Mouse (Mus musculus) lung, postnatal 10 days (tissue): ENCODE measurements at regions not wholly inside any gene's neighbourhood (a gene's known extent, or its start where the extent isn't known, plus 50 kb on each side); places are given as distances from the start of the nearest gene placed in this dataset.
A peak's percentile ranks its signal among the peaks of the same experiment; 100 is the strongest.

Experiments
- DNase-seq: peaks from one replicate; pipeline ENCODE4 v3.0.0; 2021

GRCm38 (mm10) chr13:82371579-82371978 lies 588.7 kb downstream of the Cetn3 start:
- DNase-seq = no peak

- no peak for DNase-seq
These were observed 589.7 kb downstream of the Cetn3 start for GRCm38 (mm10) chr13:82372612-82373011.

DNA sequence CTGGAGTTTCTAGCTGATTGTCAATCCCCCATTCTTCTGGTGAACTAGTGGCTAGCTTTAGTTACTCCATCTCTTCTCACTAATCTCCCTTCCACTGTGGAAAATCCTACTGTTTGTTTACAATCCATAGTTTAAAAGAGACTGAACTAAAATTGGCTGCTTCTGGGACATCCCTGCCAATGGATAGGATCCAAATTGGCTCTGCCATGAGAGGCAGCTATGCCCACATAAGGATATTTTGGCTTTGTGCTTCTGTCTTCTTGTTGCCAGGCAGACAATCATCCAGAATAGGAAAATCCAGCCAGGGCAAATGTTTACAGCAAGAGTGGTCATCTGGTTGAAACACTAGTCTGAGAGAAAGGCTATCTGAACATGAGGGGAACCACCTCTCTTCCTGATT lies 610.0 kb downstream of the Cetn3 start:
- peak; percentile 34 for DNase-seq

DNA sequence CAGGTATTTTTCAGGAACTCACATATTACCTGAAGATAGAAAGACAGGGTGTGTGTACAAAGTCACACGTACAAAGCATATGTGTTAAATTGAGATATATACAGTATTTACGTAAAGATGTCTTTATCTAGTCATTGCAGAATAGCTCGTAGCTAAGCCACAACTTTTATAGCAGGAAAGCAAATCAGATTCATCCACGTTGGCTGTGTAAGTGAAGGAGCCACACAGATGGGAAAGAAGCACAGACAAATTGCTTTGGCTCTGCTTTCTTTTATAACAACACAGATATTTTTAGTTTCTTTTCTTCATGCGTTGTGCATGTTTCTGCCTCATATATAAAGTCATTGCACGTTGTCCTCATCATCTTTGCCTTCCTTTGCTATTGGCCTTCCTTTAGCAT lies 610.6 kb downstream of the Cetn3 start:
- DNase-seq = no peak

- no peak for DNase-seq
These were observed 630.8 kb downstream of the Cetn3 start for GRCm38 (mm10) chr13:82413677-82414076.

- DNase-seq = no peak
These were observed 638.1 kb downstream of the Cetn3 start for GRCm38 (mm10) chr13:82420966-82421365.

DNA sequence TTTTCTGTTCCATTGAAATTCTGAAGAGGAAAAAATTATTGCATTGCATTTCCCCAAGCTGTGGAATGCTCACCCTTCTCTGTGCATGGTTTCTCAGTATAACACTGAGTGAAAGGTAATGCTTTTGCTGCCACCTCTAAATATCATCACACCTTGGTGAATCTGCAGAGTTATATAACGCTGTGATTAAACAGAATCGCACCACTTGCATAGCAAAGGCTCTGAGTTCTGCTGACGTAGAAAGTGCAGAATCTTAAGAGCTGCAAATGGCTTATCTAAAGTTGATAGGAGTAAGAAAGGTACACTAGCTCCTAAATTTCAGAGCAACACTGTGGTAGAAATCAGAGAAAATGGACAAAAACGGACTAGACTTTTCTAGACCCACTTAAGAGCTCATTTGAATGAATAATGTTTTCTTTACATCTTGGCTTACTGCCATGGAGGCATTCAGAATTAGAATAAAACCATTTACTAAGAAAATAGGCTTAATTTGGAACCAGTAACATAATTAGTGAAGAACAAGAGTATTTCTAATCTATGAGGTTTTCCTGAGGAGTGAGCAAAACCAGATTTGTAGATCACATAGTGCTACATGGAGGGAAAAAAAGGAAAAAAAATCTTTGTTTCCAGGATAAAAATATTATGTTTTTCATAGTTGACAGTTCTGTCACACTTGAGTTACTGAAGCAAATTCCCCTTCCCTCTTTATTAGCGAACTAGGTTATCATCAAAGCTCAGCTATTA lies 641.2 kb downstream of the Cetn3 start:
- DNase-seq = no peak

DNA sequence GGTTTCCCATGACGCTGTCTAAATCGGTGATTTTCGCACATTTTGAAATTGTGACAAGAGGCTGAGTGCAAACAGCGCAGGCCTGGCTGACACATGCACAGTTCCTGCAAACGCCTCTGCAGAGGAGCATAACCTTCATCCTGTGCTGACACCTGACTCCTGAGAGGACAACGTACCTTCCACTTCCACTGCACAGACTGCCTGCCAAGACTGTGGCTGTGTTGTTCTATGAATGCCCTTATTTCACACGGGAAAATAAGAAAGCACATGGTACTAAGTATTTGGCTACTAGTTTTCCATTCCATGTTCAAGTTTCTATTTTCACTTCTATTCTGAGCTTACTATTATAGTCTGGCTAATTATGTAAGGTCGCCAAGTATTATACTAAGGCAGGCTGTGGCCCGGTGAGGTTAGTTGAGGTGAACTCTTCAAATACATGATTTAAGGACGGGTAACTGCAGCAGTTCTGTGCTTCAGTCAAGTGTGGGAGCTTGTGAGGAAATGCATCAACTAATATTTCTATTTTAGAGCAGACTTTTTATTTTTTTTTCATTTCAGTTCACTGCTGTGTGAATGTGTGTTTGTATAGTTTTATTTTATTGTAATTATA lies 642.0 kb downstream of the Cetn3 start:
- DNase-seq = no peak

GRCm38 (mm10) chr13:82432411-82432810 lies 649.5 kb downstream of the Cetn3 start:
- no peak for DNase-seq

DNA sequence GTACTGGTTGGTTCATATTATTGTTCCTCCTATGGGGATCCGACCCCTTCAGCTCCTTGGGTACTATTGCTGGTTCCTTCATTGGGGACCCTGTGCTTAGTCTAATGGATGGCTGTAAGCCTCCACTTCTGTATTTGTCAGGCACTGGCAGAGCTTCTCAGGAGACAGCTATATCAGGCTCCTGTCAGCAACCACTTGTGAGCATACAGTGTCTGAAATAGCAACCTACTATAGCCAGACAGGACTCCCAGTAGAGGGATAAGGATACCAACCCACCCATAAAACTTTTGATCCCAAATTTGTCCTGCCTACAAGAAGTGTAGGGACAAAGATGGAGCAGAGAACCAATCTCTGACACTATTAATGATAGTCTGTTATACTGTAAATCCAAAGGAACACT lies 656.4 kb downstream of the Cetn3 start:
- DNase-seq = no peak

- no peak for DNase-seq
These were observed 670.8 kb downstream of the Cetn3 start for GRCm38 (mm10) chr13:82453650-82454049.

DNA sequence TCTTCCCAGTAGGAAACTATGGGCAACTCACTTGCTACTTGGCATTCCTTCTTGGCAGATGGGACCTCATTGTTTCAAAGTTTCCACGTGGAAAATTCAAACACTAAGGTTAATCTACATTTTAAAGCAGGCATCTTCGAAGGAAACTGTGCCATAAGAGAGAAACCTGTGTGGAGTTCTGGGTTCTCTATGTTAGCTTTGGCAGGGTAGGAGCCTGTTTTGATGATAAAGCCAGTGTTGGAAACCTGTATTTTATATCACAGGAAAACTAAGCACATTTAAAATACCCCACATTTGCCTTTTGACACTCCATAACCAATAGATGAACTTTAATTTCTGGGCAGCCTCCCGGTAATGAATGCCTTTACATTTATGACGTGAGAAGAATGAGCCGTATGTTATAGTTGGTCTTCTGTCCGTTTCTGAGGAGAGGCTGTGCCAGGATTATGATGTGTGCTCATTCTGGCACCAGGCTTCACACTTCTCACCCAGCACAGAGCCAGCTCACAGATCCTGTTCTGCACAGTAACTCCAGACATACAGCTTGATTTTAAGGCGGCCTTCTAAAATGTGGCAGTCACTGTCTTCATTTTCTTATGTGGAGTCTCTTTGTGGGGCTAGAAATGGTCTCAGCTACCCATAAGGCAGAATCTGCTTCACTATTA lies 700.5 kb downstream of the Cetn3 start:
- no peak for DNase-seq

DNA sequence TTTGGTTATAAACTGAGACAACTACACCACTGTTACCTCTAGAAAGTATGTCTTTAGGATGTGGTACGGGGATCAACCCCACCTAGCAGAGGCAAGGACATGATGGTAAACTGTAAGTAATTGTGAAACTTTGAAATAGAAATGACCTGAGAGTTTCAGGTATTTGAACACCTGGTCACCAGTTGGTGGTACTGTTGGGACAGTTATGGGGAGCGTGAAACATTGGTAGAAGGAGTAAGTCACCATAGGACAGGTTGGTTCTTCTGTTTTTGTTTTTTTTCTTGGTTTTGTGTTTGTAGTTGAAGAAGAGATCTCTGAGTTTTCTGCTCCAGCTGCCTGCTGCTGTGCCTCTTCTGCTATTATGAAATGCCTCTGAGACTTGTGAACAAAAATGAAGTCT lies 713.7 kb downstream of the Cetn3 start:
- no peak for DNase-seq

DNA sequence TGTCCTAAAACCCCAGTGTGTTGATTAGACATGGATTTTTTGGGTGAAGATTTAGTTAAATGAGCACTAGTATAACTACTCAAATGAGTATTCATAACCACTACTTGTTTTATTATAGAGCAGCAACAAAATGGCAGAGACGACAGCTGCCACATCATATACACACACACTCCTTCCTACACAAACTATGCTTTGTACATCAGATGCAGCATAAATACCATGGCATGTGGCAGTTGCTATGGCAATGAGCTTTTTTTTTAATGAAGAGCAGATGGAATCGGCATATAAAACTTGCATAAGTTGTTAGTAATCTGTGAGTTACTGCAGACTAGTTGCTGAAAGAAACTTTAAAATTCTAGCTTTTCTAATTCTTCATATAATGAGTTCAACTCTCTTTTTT lies 725.3 kb downstream of the Cetn3 start:
- DNase-seq = no peak

- DNase-seq = no peak
These were observed 726.6 kb downstream of the Cetn3 start for GRCm38 (mm10) chr13:82509512-82509911.
